Mouse (Mus musculus) lung, postnatal 0 days (tissue): ENCODE measurements at regions not wholly inside any gene's neighbourhood (a gene's known extent, or its start where the extent isn't known, plus 50 kb on each side); places are given as distances from the start of the nearest gene placed in this dataset.
A peak's percentile ranks its signal among the peaks of the same experiment; 100 is the strongest.

ENCODE experiments used
- CTCF ChIP-seq: IDR thresholded peaks from 2 replicates; pipeline ENCODE4 v1.5.1; 2016; ENCODE audit warnings: antibody characterized with exemption, mild to moderate bottlenecking
- EP300 ChIP-seq: IDR thresholded peaks from 2 replicates; pipeline ENCODE4 v1.6.1; 2016; ENCODE audit warnings: antibody characterized with exemption, mild to moderate bottlenecking, control low read depth

DNA sequence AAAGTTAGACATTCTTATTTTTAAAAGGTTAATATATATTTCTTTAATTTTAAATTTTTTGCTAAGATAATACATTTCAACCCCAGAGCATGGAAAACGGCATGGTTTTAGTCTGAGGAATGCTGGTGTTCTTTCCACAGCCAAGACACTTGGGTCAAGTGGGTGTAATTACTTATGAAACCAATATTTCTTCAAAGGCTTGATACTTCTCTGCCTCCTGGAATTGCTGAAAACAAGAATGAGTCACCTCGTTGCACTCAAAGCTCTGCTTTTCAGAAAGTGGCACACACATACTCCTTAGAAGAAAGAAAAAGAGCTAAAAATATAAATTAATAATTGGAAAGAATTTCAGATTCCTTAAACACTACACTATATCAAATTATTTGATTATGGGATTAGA, 331.8 kb upstream of the Btbd3 start:
- TF ChIP-seq CTCF, result no peak
- peak; percentile 74 for TF ChIP-seq EP300
